Mouse (Mus musculus): ENCODE measurements around the gene Sytl1. TPM values are rescaled to one million over a fixed set of nuclear protein-coding genes. Genes with fewer than 3 reads are reported as not detected.

The Sytl1 gene
- total and polyA plus RNA-seq, 2 experiments from 2014 or later = 0.79 to 3.6 TPM

GRCm38 (mm10) chr4:133204379-133204778 lies 58.5 kb downstream of the Sytl1 start:
- 16% methylated on average over 7 of the region's 7 CpGs for WGBS
- H3K9ac ChIP-seq (replicated peaks; ENCODE audit: low read depth, low read length) = no peak overlapping the region
- H3K4me1 ChIP-seq (ENCODE audit: control insufficient read depth, insufficient read depth) = peaks cover 22% of the 10 kb centered on the region; the same call in 1 of the 2 replicates
- H3K9me3 ChIP-seq (replicated peaks; ENCODE audit: control insufficient read depth, low read length) = no peaks in the 10 kb centered on the region
- DNase-seq (ENCODE audit: low spot score) (no peak), ATAC-seq (ENCODE audit: insufficient read depth, low read depth) (peak; percentile 42)
- H3K4me2 ChIP-seq (ENCODE audit: low read depth, low read length) = no peak overlapping the region
- H3K4me3 ChIP-seq (ENCODE audit: low read depth, low read length) = no peak overlapping the region
- TF ChIP-seq CTCF (IDR thresholded peaks at IDR 0.05; ENCODE audit: low read depth) (no peak), EP300 (IDR thresholded peaks at IDR 0.05; ENCODE audit: low read depth) (no peak)
- H3K27me3 ChIP-seq (ENCODE audit: control insufficient read depth, insufficient read depth, low read length) = no peaks in the 10 kb centered on the region
- no peak overlapping the region for H3K27ac ChIP-seq (ENCODE audit: low read depth)
- H3K36me3 ChIP-seq (replicated peaks; ENCODE audit: control insufficient read depth, insufficient read depth, low read length) = no peaks in the 10 kb centered on the region

GRCm38 (mm10) chr4:133203591-133203990 lies 59.3 kb downstream of the Sytl1 start:
- H3K4me1 ChIP-seq (ENCODE audit: control insufficient read depth, insufficient read depth) = peaks cover 28% of the 10 kb centered on the region; the same call in 1 of the 2 replicates
- no peaks in the 10 kb centered on the region for H3K36me3 ChIP-seq (replicated peaks; ENCODE audit: control insufficient read depth, insufficient read depth, low read length)
- TF ChIP-seq EP300 (IDR thresholded peaks at IDR 0.05; ENCODE audit: low read depth) (no peak), CTCF (IDR thresholded peaks at IDR 0.05; ENCODE audit: low read depth) (no peak)
- no peak overlapping the region for H3K4me2 ChIP-seq (ENCODE audit: low read depth, low read length)
- no peak overlapping the region for H3K27ac ChIP-seq (ENCODE audit: low read depth)
- H3K4me3 ChIP-seq (ENCODE audit: low read depth, low read length) = no peak overlapping the region
- no peaks in the 10 kb centered on the region for H3K9me3 ChIP-seq (replicated peaks; ENCODE audit: control insufficient read depth, low read length)
- DNase-seq (ENCODE audit: low spot score) (no peak), ATAC-seq (ENCODE audit: insufficient read depth, low read depth) (no peak)
- no peaks in the 10 kb centered on the region for H3K27me3 ChIP-seq (ENCODE audit: control insufficient read depth, insufficient read depth, low read length)
- no peak overlapping the region for H3K9ac ChIP-seq (replicated peaks; ENCODE audit: low read depth, low read length)
- 56% methylated on average over 3 of the region's 3 CpGs for WGBS

Other genes with a start within 250 kb of the Sytl1 start
- 54.5 and 119 TPM in 2 replicates for gene Wasf2, start 132.6 kb downstream of the Sytl1 start, total RNA-seq (2014; rRNA removed; ENCODE audit: low replicate concordance)
- 55.4 and 62.4 TPM in 2 replicates for gene Wasf2, start 132.6 kb downstream of the Sytl1 start, polyA plus RNA-seq (2015; fragmentation: Nextera tagmentation; extraction: Ambion mirVana)
- gene Cd164l2, start 51.0 kb downstream of the Sytl1 start, total RNA-seq (2014; rRNA removed; ENCODE audit: low replicate concordance) = not detected in 2 replicates
- 0.23 and 0.33 TPM in 2 replicates for gene Cd164l2, start 51.0 kb downstream of the Sytl1 start, polyA plus RNA-seq (2015; fragmentation: Nextera tagmentation; extraction: Ambion mirVana)
- not detected in 2 replicates for gene Gpr3, start 50.6 kb downstream of the Sytl1 start, total RNA-seq (2014; rRNA removed; ENCODE audit: low replicate concordance)
- gene Gpr3, start 50.6 kb downstream of the Sytl1 start, polyA plus RNA-seq (2015; fragmentation: Nextera tagmentation; extraction: Ambion mirVana) = 0.15 and 0.21 TPM in 2 replicates
- 13.8 and 14.8 TPM in 2 replicates for gene Map3k6, start 22.3 kb downstream of the Sytl1 start, total RNA-seq (2014; rRNA removed; ENCODE audit: low replicate concordance)
- 2.7 and 2.8 TPM in 2 replicates for gene Map3k6, start 22.3 kb downstream of the Sytl1 start, polyA plus RNA-seq (2015; fragmentation: Nextera tagmentation; extraction: Ambion mirVana)
- gene Tmem222, start 14.7 kb upstream of the Sytl1 start, total RNA-seq (2014; rRNA removed; ENCODE audit: low replicate concordance) = 58.8 and 103 TPM in 2 replicates
- 45.0 and 45.6 TPM in 2 replicates for gene Tmem222, start 14.7 kb upstream of the Sytl1 start, polyA plus RNA-seq (2015; fragmentation: Nextera tagmentation; extraction: Ambion mirVana)
- gene Wdtc1, start 90.4 kb upstream of the Sytl1 start, total RNA-seq (2014; rRNA removed; ENCODE audit: low replicate concordance) = 30.2 and 39.9 TPM in 2 replicates
- 9.3 and 9.6 TPM in 2 replicates for gene Wdtc1, start 90.4 kb upstream of the Sytl1 start, polyA plus RNA-seq (2015; fragmentation: Nextera tagmentation; extraction: Ambion mirVana)
- 15.8 and 30.8 TPM in 2 replicates for gene Slc9a1, start 106.6 kb upstream of the Sytl1 start, total RNA-seq (2014; rRNA removed; ENCODE audit: low replicate concordance)
- 4.0 and 4.4 TPM in 2 replicates for gene Slc9a1, start 106.6 kb upstream of the Sytl1 start, polyA plus RNA-seq (2015; fragmentation: Nextera tagmentation; extraction: Ambion mirVana)
- gene Tent5b, start 217.0 kb upstream of the Sytl1 start, total RNA-seq (2014; rRNA removed; ENCODE audit: low replicate concordance) = 33.3 and 48.2 TPM in 2 replicates
- gene Tent5b, start 217.0 kb upstream of the Sytl1 start, polyA plus RNA-seq (2015; fragmentation: Nextera tagmentation; extraction: Ambion mirVana) = 0.78 and 1.4 TPM in 2 replicates
- gene Trnp1, start 235.4 kb upstream of the Sytl1 start, total RNA-seq (2014; rRNA removed; ENCODE audit: low replicate concordance) = 4.1 and 9.8 TPM in 2 replicates
- 1.8 and 2.7 TPM in 2 replicates for gene Trnp1, start 235.4 kb upstream of the Sytl1 start, polyA plus RNA-seq (2015; fragmentation: Nextera tagmentation; extraction: Ambion mirVana)

All from heart, postnatal 0 days (tissue).